Mouse (Mus musculus) cerebellum, adult 2 months (tissue): ENCODE results near the gene Sart3. TPM values are rescaled to one million over a fixed set of nuclear protein-coding genes. Genes with fewer than 3 reads are reported as not detected.

Source experiments
- DNase-seq, 2 experiments: peaks; one replicate each; pipeline ENCODE4 v3.0.0; 2021
- H3K27ac ChIP-seq: fragments of 200-500 bp; 2 replicates; pipeline ENCODE4 v1.5.1; 2012; ENCODE audit warnings: low read length, control low read depth, inconsistent platforms; ENCODE audit not compliant: insufficient read depth
- H3K27me3 ChIP-seq: fragments of 200-500 bp; 2 replicates; pipeline ENCODE4 v1.6.1; 2012; ENCODE audit warnings: inconsistent platforms, mild to moderate bottlenecking, low read length, moderate library complexity; ENCODE audit not compliant: control insufficient read depth, insufficient read depth
- H3K4me1 ChIP-seq: fragments of 200-500 bp; 2 replicates; pipeline ENCODE4 v1.6.1; 2011; ENCODE audit warnings: low read length; ENCODE audit not compliant: control insufficient read depth, insufficient read depth
- H3K4me3 ChIP-seq: fragments of 200-500 bp; replicated peaks from 2 replicates; pipeline ENCODE3; 2011; ENCODE audit warnings: mild to moderate bottlenecking, low read depth, low read length, control low read depth; ENCODE audit not compliant: insufficient read depth
- CTCF ChIP-seq: fragments of 200-500 bp; IDR thresholded peaks from 2 replicates; pipeline ENCODE4 v1.5.1; 2011; ENCODE audit warnings: low read depth, mild to moderate bottlenecking, control low read depth, low read length, moderate library complexity, borderline replicate concordance; ENCODE audit not compliant: insufficient read depth
- POLR2A ChIP-seq: fragments of 200-500 bp; IDR thresholded peaks from 2 replicates; pipeline ENCODE4 v1.6.1; 2011; ENCODE audit warnings: low read length, control low read depth, borderline replicate concordance; ENCODE audit not compliant: insufficient read depth
- WGBS: fragments of 180-500 bp; shearing (Covaris S2); methylation state at CpG from one replicate; pipeline ENCODE4 v1.1.7; 2018; 5-methylcytosine and 5-hydroxymethylcytosine counted together
- polyA plus RNA-seq: library from polyadenylated mRNA; depleted of rRNA; stranded (reverse); fragments of >200 nt; gene quantifications from 2 replicates; pipeline ENCODE4 v1.2.3, GENCODE M21; 2012

Gene Sart3
- polyA plus RNA-seq, 1 experiment = 43.5 TPM

- peak overlapping the region; percentile 96 for H3K27ac ChIP-seq
- WGBS = 11% methylated on average over 7 of the region's 7 CpGs
- peaks cover 39% of the 10 kb centered on the region for H3K4me1 ChIP-seq
- peak; percentile 43; the same call in 1 of the 2 replicates for TF ChIP-seq POLR2A
- no peak for TF ChIP-seq CTCF
- no peak overlapping the region for H3K4me3 ChIP-seq
- H3K27me3 ChIP-seq = no peaks in the 10 kb centered on the region
- DNase-seq = peak; percentile 94 to 99
These were observed 44.3 kb downstream of the Sart3 start for GRCm38 (mm10) chr5:113728011-113728410.

GRCm38 (mm10) chr5:113727238-113727637, 45.1 kb downstream of the Sart3 start:
- peak; percentile 82 to 89 for DNase-seq
- no peak for TF ChIP-seq CTCF
- TF ChIP-seq POLR2A = peak; percentile 54; the same call in 1 of the 2 replicates
- peaks cover 47% of the 10 kb centered on the region for H3K4me1 ChIP-seq
- peak overlapping the region; percentile 46 for H3K4me3 ChIP-seq
- H3K27me3 ChIP-seq = no peaks in the 10 kb centered on the region
- 12% methylated on average over 12 of the region's 12 CpGs for WGBS
- peak overlapping the region; percentile 95 for H3K27ac ChIP-seq

GRCm38 (mm10) chr5:113726618-113727017, 45.7 kb downstream of the Sart3 start:
- 20% methylated on average over 6 of the region's 6 CpGs for WGBS
- H3K27me3 ChIP-seq = no peaks in the 10 kb centered on the region
- DNase-seq = peak; percentile 72 to 80
- peak overlapping the region; percentile 19 for H3K4me3 ChIP-seq
- peaks cover 51% of the 10 kb centered on the region for H3K4me1 ChIP-seq
- peak overlapping the region; percentile 95 for H3K27ac ChIP-seq
- TF ChIP-seq POLR2A (peak; percentile 38; the same call in 1 of the 2 replicates), CTCF (no peak)

- WGBS = 26% methylated on average over 12 of the region's 12 CpGs
- DNase-seq = peak in 1 of 2 experiments; percentile 48
- Histone ChIP-seq H3K27ac (peak overlapping the region; percentile 95), H3K27me3 (no peaks in the 10 kb centered on the region), H3K4me3 (no peak overlapping the region), H3K4me1 (peaks cover 50% of the 10 kb centered on the region)
- TF ChIP-seq POLR2A = no peak
- TF ChIP-seq CTCF = no peak
These were observed 46.9 kb downstream of the Sart3 start for GRCm38 (mm10) chr5:113725417-113725816.

GRCm38 (mm10) chr5:113724446-113724845, 47.9 kb downstream of the Sart3 start, which contains the start of gene 1700069L16Rik:
1700069L16Rik (minus strand) TSS chr5:113724772.
- Histone ChIP-seq H3K27me3 (no peaks in the 10 kb centered on the region), H3K27ac (peak within 1 kb of the TSS; percentile 98), H3K4me3 (no peak within 1 kb of the TSS), H3K4me1 (peaks cover 51% of the 10 kb centered on the region)
- peak; percentile 95 to 97 for DNase-seq
- 2% methylated on average over 15 of the region's 15 CpGs for WGBS
- TF ChIP-seq CTCF = peak; percentile 92
- 0 out of 2 replicates have a peak, but pooled peaks have one; percentile 12 for TF ChIP-seq POLR2A

GRCm38 (mm10) chr5:113723567-113724237, 48.6 kb downstream of the Sart3 start:
- Histone ChIP-seq H3K4me3 (no peak overlapping the region), H3K27ac (peak overlapping the region; percentile 98), H3K27me3 (no peaks in the 10 kb centered on the region), H3K4me1 (peaks cover 55% of the 10 kb centered on the region)
- 5% methylated on average over 8 of the region's 8 CpGs for WGBS
- TF ChIP-seq POLR2A (no peak), CTCF (no peak)
- DNase-seq = peak; percentile 99 to 100

- TF ChIP-seq POLR2A = no peak
- peak; percentile 56 for TF ChIP-seq CTCF
- Histone ChIP-seq H3K27ac (peak overlapping the region; percentile 98), H3K4me1 (peaks cover 49% of the 10 kb centered on the region), H3K4me3 (no peak overlapping the region), H3K27me3 (no peaks in the 10 kb centered on the region)
- peak; percentile 71 to 77 for DNase-seq
- WGBS = 41% methylated on average over 10 of the region's 10 CpGs
These were observed 49.9 kb downstream of the Sart3 start for GRCm38 (mm10) chr5:113722224-113723013.
